Mouse (Mus musculus) ES-E14 (cell line): ENCODE data around the gene Gja1. TPM values are rescaled to one million over a fixed set of nuclear protein-coding genes. Genes with fewer than 3 reads are reported as not detected.

Source experiments
- DNase-seq: peaks from one replicate; pipeline ENCODE4 v3.0.0-alpha.2; 2013; ENCODE audit warnings: low read depth, low spot score
- H3K27ac ChIP-seq: 2 replicates; pipeline ENCODE4 v1.5.1; 2012; ENCODE audit warnings: low read depth, mild to moderate bottlenecking, low read length, moderate library complexity, mixed read lengths; ENCODE audit not compliant: poor library complexity, insufficient read depth, severe bottlenecking
- H3K36me3 ChIP-seq: 2 replicates; pipeline ENCODE4 v1.6.1; 2012; ENCODE audit warnings: mild to moderate bottlenecking, low read length, moderate library complexity, mixed read lengths; ENCODE audit not compliant: control insufficient read depth, poor library complexity, insufficient read depth, severe bottlenecking
- H3K4me1 ChIP-seq, 2 experiments: fragments of 150-350 bp in 1 of 2; sonication (generic) in 1 of 2; 2 replicates each; pipeline ENCODE4 v1.6.1; 2012; ENCODE audit warnings: low read length in 2 of 2, mild to moderate bottlenecking in 1 of 2, mixed read lengths in 1 of 2; ENCODE audit not compliant: control insufficient read depth in 2 of 2, insufficient read depth in 2 of 2, poor library complexity in 1 of 2
- H3K4me3 ChIP-seq, 2 experiments: fragments of 150-350 bp in 1 of 2; sonication (generic) in 1 of 2; 2 replicates each; pipeline ENCODE4 v1.5.1; 2012; ENCODE audit warnings: low read length in 2 of 2, low read depth in 1 of 2, mild to moderate bottlenecking in 1 of 2, mixed read lengths in 1 of 2; ENCODE audit not compliant: insufficient read depth in 1 of 2, poor library complexity in 1 of 2, severe bottlenecking in 1 of 2
- H3K9ac ChIP-seq: 2 replicates; pipeline ENCODE4 v1.6.1; 2012; ENCODE audit warnings: low read depth, mild to moderate bottlenecking, low read length, mixed read lengths; ENCODE audit not compliant: poor library complexity, insufficient read depth, severe bottlenecking
- H3K9me3 ChIP-seq: fragments of 150-350 bp; sonication (generic); 2 replicates; pipeline ENCODE4 v1.6.1; 2012; ENCODE audit warnings: low read depth, mild to moderate bottlenecking, low read length; ENCODE audit not compliant: control insufficient read depth, insufficient read depth
- CHD2 ChIP-seq: IDR thresholded peaks from 2 replicates; pipeline ENCODE4 v1.6.1; 2014; ENCODE audit warnings: mild to moderate bottlenecking, low read depth, low read length, inconsistent platforms
- HCFC1 ChIP-seq: IDR thresholded peaks from 2 replicates; pipeline ENCODE4 v1.6.1; 2012; ENCODE audit warnings: low read length, inconsistent platforms, borderline replicate concordance; ENCODE audit not compliant: insufficient read depth
- MAFK ChIP-seq: IDR thresholded peaks from 2 replicates; pipeline ENCODE4 v1.6.1; 2014; ENCODE audit warnings: mild to moderate bottlenecking, low read depth, low read length, inconsistent platforms; ENCODE audit not compliant: insufficient read depth
- ZC3H11A ChIP-seq: IDR thresholded peaks from 2 replicates; pipeline ENCODE4 v1.6.1; 2012; ENCODE audit warnings: low read depth, mild to moderate bottlenecking, inconsistent platforms, low read length, borderline replicate concordance
- ZNF384 ChIP-seq: IDR thresholded peaks from 2 replicates; pipeline ENCODE4 v1.6.1; 2012; ENCODE audit warnings: low read depth, low read length, inconsistent platforms
- in situ Hi-C, 2 experiments: fragments of 600-800 bp; cut with MboI; formaldehyde crosslinking; loops; one replicate each; pipeline ENCODE4 v1.15.1; 2025; ENCODE audit warnings: low sequenced_read_pairs in 2 of 2, inconsistent platforms in 1 of 2; ENCODE audit not compliant: unreplicated experiment in 2 of 2
- total RNA-seq: library from RNA; depleted of rRNA; stranded (reverse); fragments of 300-350 nt; gene quantifications from 2 replicates; pipeline ENCODE4 v1.2.3, GENCODE M21; 2012; rRNA removed

The Gja1 gene
- total RNA-seq, 1 experiment = 156 TPM

- Histone ChIP-seq H3K27ac (peak overlapping the region; percentile 80; the same call in 1 of the 2 replicates), H3K4me1 (peaks cover 7 to 10% of the 10 kb centered on the region in 2 experiments; a peak in 3 of 4 replicates), H3K9ac (no peak overlapping the region), H3K9me3 (no peaks in the 10 kb centered on the region), H3K36me3 (no peaks in the 10 kb centered on the region), H3K4me3 (no peak overlapping the region; a peak in 1 of 4 replicates)
- DNase-seq = no peak
- in situ Hi-C loops = no loop called here
- TF ChIP-seq MAFK (no peak), ZNF384 (no peak), ZC3H11A (no peak), HCFC1 (no peak)
Measured at GRCm38 (mm10) chr10:56432390-56432709, 55.2 kb downstream of the Gja1 start.

DNA sequence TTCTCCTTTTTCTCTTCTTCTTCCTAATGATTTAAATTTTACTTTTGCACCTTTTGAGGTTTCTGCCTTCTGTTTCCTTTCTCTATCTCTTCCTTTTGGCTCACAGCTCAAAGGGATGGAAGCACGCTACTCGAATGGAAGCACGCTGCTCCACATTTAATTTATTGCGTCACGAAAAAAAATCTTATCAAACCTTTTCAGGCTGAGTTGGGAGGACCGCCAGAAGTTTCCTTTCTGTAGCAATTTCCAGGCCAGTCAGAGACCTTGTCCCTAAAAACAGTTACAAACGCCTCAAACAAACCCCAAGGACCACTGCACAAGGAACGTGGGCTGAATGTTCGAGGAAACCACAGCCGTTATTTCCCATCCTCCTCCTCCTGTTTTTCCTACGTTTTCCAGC lies 60.2 kb downstream of the Gja1 start:
- no peaks in the 10 kb centered on the region for H3K9me3 ChIP-seq
- no peaks in the 10 kb centered on the region for H3K36me3 ChIP-seq
- no peak overlapping the region; the same call in 1 of the 2 replicates for H3K9ac ChIP-seq
- H3K27ac ChIP-seq = no peak overlapping the region
- peaks cover under 1 to 9% of the 10 kb centered on the region in 2 experiments; a peak in 3 of 4 replicates for H3K4me1 ChIP-seq
- H3K4me3 ChIP-seq = no peak overlapping the region
- TF ChIP-seq ZNF384 (no peak), MAFK (no peak), HCFC1 (no peak), ZC3H11A (no peak), CHD2 (no peak)
- no peak for DNase-seq
- in situ Hi-C loops = no loop called here

DNA sequence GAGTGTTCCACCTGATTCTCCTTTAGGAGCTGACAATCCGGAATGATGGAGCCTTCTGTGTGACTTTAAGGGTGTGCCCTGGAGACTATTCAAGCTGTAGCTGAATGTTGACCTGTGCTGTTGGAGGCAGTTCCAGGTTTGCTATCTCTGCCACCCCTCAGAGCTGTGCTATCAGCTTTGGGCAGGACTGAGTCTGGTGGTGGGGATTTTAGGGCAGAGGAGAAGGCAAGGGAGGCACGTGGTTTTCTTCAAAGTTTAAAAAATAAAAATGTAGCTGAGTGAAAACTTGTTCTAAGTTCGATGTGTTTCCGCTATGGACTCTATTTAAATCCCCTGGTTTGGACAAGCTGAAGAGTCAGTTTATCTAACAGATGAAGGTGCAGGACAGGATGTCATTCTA lies 62.5 kb downstream of the Gja1 start:
- in situ Hi-C loops = no loop called here
- no peak overlapping the region for H3K4me3 ChIP-seq
- no peaks in the 10 kb centered on the region for H3K36me3 ChIP-seq
- TF ChIP-seq HCFC1 (no peak), CHD2 (no peak), ZC3H11A (no peak), MAFK (no peak), ZNF384 (no peak)
- H3K4me1 ChIP-seq = peaks cover 0 to 7% of the 10 kb centered on the region in 2 experiments; a peak in 2 of 4 replicates
- DNase-seq = no peak
- H3K9me3 ChIP-seq = no peaks in the 10 kb centered on the region
- H3K9ac ChIP-seq = no peak overlapping the region
- H3K27ac ChIP-seq = no peak overlapping the region

DNA sequence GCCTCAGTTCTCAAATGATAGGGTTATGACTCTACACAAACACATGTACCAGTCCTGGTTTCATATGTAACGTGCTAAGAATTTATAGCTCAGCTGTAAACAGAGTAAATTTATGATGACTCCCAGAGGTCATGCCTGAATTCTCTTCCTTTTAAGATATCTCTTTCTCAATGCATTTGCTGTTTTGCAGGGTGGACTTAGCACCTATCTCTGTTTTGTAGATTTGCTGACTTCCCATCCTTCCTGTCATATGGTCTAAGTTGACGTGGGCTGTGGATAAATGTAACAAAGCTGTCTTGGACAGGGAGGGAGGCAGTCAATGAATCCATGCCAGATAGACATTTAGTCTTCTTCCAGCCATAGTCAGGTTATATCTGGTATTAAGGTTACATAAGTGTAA lies 67.3 kb downstream of the Gja1 start:
- no peaks in the 10 kb centered on the region for H3K36me3 ChIP-seq
- TF ChIP-seq MAFK = no peak
- TF ChIP-seq ZNF384 = no peak
- TF ChIP-seq HCFC1 = no peak
- TF ChIP-seq CHD2 = no peak
- no peak for TF ChIP-seq ZC3H11A
- no peak for DNase-seq
- in situ Hi-C loops = no loop called here
- no peak overlapping the region for H3K9ac ChIP-seq
- H3K27ac ChIP-seq = no peak overlapping the region
- H3K4me1 ChIP-seq = peaks cover 0 to 5% of the 10 kb centered on the region in 2 experiments; a peak in 2 of 4 replicates
- H3K9me3 ChIP-seq = no peaks in the 10 kb centered on the region
- H3K4me3 ChIP-seq = no peak overlapping the region

DNA sequence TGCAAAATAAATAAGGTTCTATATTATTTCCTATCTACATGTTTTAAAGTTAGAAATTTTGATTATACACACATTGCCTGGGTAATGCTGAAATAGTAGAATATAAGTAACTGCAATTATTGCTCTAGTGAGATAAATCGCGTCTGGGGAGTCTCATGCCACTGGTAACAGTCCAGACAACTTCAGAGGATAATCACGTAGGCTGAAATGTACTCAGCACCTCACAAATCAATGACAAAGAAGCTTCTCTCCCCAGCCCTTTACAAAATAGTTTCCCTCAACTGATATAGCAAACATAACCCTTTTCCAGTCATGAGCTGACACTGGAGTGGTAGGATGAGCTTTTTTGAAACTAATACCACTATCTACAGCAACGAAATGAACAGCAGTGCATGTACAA lies 71.9 kb downstream of the Gja1 start:
- no peak overlapping the region for H3K9ac ChIP-seq
- no peaks in the 10 kb centered on the region for H3K36me3 ChIP-seq
- H3K27ac ChIP-seq = no peak overlapping the region
- no peaks in the 10 kb centered on the region for H3K9me3 ChIP-seq
- TF ChIP-seq ZNF384 = no peak
- no peak for TF ChIP-seq ZC3H11A
- TF ChIP-seq CHD2 = no peak
- no peak for TF ChIP-seq MAFK
- TF ChIP-seq HCFC1 = no peak
- no peak for DNase-seq
- no peak overlapping the region for H3K4me3 ChIP-seq
- in situ Hi-C loops = no loop called here
- peaks cover 0 to 5% of the 10 kb centered on the region in 2 experiments; a peak in 2 of 4 replicates for H3K4me1 ChIP-seq

Other genes with a start within 250 kb of the Gja1 start
- 6.1 and 6.7 TPM in 2 replicates for gene Tbc1d32, start 148.6 kb upstream of the Gja1 start, total RNA-seq